Mouse (Mus musculus) thymus, postnatal 14 days (tissue): ENCODE results near the gene Eno1.

Experiments
- DNase-seq: peaks from one replicate; pipeline ENCODE4 v3.0.0; 2021

The Eno1 gene

DNA sequence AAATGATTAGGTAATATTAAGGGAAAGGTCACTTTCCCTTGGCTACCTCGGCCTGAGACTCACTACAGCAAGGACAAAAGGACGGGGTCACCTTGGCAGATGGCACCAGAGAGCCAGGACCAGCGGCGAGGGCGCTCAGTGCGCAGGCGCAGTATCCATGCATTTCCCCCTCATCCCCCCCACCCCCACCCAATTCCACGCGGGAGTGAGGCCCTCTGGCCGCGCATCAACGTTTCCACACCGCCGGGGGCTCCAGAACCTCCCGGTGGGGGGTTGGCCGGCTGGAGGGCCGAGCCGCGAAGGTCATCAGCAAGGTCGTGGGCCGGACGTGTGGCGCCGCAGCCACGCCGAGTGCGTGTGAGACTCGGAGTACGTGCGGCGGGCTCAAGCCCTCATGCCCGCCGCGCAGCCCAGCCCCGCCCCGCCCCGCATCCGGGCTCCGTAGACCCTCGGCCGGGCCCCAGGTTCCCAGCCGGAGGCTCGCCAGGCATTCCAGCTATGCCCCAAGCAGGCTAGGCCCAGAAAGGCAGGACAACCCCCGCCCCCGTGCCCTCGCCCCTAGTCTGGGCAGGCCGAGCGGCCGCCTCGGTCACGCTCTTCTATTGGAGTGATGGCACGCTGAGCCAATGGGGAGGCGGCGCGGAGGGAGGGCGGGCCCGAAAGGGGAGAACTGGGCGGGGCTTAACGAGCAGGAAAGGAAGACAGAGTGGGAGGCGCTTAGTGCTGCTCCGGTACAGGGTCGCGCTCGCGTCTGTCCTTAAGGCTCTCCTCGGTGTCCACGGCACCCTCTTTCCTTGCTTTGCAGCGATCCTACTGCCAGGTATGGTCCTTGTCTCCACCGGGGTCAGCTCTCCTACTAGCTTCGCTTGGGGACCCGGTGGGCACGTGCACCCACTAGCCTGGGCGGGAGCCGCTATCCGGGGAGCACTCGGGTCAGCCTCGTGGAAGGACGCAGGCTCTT lies at the start of gene Eno1:
Gene Eno1 (plus strand): TSS at position 201 of the 961 bp plus-strand sequence.
- peak; percentile 96 for DNase-seq

- no peak for DNase-seq
Measured at GRCm38 (mm10) chr4:150188236-150188635, 48.3 kb upstream of the Eno1 start.

DNA sequence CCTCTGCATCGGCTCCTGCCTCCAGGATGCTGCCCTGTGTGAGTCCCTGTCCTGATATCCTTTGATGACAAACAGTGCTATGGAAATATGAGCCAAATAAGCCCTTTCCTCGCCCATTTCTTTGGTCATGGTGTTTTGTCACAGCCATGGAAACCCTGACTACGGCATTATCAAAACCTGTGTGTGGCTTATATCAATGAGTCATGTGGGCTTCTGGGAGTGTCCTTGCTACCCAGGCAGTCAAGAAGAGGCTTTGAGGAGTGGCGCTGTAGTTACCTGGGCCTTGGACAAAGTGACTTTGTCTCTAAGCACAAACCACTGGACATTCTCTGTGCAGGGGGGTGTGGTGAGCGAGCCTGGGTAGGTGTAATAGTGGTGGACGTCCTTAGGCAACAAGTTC lies 44.3 kb upstream of the Eno1 start:
- DNase-seq = no peak

GRCm38 (mm10) chr4:150193915-150194314 lies 42.6 kb upstream of the Eno1 start:
- DNase-seq = peak; percentile 68

DNA sequence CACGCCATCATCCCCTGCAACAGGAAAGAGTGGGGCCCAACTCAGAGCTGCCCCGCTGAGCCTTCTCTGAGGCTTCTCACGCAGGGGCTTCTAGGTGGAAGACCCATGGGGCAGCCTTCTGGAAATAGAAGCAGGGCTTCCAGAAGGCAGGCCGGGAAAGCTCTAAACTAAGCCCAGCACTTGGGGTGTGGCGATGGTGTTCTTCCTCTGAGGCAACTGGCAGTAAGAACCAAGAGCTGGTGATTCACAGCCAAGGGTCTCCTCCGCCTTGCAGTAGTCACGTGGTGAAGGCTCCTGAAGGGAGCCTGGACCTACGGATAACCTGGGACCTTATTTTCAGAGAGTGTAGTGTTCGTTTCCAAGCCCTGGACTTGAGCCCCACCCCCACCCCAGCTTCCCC lies 38.3 kb upstream of the Eno1 start:
- DNase-seq = no peak

- no peak for DNase-seq
Measured at GRCm38 (mm10) chr4:150201232-150201631, 35.3 kb upstream of the Eno1 start, which contains the start of gene Car6. Gene Car6 (minus strand): TSS chr4:150201332.

- no peak for DNase-seq
Measured at GRCm38 (mm10) chr4:150202702-150203101, 33.8 kb upstream of the Eno1 start.

DNA sequence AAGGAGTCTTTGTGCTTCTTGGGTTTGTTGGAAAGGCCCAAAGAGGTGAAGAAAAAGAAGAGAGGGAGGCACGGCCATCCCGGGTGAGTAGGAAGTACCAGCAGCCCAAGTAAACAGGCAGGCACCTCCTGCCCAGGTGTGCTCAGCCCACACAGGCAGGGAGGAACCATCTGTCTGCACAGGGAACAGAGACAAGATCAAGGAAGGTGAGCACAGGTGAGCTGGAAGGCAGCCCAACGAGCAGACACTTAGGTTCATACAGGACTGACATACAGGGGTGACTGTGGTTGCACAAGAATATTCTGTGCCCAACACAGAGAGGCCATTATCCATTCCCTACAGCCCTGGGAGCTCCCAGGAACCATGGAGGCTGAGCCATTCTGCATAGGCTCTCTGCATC lies 31.6 kb upstream of the Eno1 start:
- DNase-seq = no peak

DNA sequence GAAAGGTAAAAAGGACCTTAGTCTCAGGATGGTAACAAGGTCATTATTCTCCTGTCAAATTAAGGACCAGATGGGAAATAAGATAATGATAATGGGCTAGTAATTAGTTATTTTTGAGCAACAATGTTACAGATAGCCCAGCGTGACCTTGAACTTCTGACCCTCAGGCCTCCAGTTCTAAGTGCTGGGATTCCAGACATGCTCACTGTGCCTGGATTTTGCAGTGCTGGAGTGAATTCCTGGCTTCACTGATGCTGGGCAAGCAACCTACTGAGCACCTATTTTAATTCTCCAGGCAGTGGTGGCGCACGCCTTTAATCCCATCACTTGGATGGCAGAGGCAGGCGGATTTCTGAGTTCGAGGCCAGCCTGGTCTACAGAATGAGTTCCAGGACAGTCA lies 26.8 kb upstream of the Eno1 start:
- DNase-seq = no peak

DNA sequence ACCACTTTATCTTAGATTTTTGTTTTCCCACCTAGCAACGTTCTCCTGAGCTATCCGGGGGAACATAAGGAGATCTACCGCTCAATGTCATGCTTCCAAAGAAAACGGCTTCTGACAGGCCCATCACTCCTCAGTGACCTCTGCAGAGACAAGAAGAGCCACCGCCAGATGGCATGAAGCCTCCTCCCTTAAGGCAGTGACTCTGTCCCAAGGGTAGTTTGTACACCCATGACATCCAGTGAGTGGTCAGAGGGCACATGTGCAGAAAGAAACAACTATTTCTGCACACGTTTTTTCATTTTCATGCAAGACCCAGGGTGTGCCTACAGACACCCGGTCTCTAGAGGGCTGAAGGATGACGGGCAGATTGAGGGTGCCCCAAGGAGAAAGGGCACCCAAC lies 26.2 kb upstream of the Eno1 start:
- DNase-seq = no peak

GRCm38 (mm10) chr4:150211930-150212552 lies 24.5 kb upstream of the Eno1 start:
- no peak for DNase-seq

GRCm38 (mm10) chr4:150212553-150212971 lies 24.0 kb upstream of the Eno1 start:
- peak; percentile 21 for DNase-seq

GRCm38 (mm10) chr4:150213910-150214309 lies 22.6 kb upstream of the Eno1 start:
- no peak for DNase-seq

GRCm38 (mm10) chr4:150216423-150216822 lies 20.1 kb upstream of the Eno1 start:
- no peak for DNase-seq

GRCm38 (mm10) chr4:150217042-150217554 lies 19.4 kb upstream of the Eno1 start:
- no peak for DNase-seq

- DNase-seq = no peak
Measured at GRCm38 (mm10) chr4:150217935-150218334, 18.6 kb upstream of the Eno1 start.

GRCm38 (mm10) chr4:150219501-150220292 lies 16.8 kb upstream of the Eno1 start:
- DNase-seq = peak; percentile 59

DNA sequence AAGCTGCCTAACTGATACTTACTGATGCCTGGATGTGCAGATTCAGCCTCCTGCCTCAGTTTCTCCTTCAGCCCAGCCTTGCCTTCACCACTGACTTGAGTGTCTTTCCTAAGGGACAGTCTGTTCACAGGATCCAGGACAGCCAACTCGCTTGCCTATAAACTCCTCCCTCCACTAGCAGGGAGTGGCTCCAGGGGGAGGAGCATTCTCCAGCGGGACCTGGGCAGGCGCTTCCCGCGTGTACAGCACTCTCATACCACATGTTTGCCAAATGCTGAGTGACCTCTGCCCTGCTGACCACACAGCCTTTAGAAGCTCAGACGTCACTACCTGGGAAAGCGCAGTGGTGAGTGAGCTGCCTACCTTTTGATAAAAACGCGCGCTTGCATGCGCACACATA lies 15.9 kb upstream of the Eno1 start:
- DNase-seq = no peak

GRCm38 (mm10) chr4:150221017-150221640 lies 15.4 kb upstream of the Eno1 start:
- no peak for DNase-seq

DNA sequence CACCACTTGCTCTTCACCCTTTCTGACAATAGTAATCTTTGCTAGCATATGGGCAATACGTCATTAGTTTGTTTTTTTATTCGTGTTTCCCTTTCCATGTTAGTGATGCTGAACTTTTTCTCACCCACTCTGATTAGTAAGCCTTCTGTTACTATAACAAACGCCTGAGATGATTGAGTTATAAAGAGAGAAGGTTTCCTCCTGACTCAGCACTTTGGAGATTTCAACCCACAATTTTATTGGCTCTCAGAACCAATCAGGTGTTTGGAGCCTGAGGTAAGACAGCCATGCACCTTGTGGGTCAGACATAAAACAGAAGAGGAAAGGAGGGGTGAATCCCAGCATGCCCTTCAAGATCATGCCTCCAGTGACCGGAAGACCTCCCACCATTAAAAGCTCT lies 12.7 kb upstream of the Eno1 start:
- no peak for DNase-seq

- no peak for DNase-seq
Measured at GRCm38 (mm10) chr4:150225700-150226099, 10.8 kb upstream of the Eno1 start.
